Mouse (Mus musculus) thymus, adult 2 months (tissue): ENCODE data around the gene Svip.

ENCODE experiments used
- CTCF ChIP-seq: fragments of 200-500 bp; IDR thresholded peaks from 2 replicates; pipeline ENCODE4 v1.5.1; 2012; ENCODE audit warnings: mild to moderate bottlenecking, control low read depth, low read length, moderate library complexity, borderline replicate concordance; ENCODE audit not compliant: control insufficient read depth, poor library complexity, insufficient read depth; ENCODE audit errors: extremely low read depth
- POLR2A ChIP-seq: fragments of 200-500 bp; IDR thresholded peaks from 2 replicates; pipeline ENCODE4 v1.6.1; 2012; ENCODE audit warnings: mild to moderate bottlenecking, low read length, control low read depth, moderate library complexity; ENCODE audit not compliant: control insufficient read depth, poor library complexity, insufficient read depth; ENCODE audit errors: extremely low read depth

GRCm38 (mm10) chr7:51962219-51962952 is 43.4 kb downstream of the Svip start:
- TF ChIP-seq POLR2A (no peak), CTCF (no peak)
